Mouse (Mus musculus) cerebellum, adult 18-20 months (tissue): ENCODE data around the gene Max.

Experiments
- DNase-seq, 2 experiments: peaks; one replicate each; pipeline ENCODE4 v3.0.0; 2021

Gene Max

DNA sequence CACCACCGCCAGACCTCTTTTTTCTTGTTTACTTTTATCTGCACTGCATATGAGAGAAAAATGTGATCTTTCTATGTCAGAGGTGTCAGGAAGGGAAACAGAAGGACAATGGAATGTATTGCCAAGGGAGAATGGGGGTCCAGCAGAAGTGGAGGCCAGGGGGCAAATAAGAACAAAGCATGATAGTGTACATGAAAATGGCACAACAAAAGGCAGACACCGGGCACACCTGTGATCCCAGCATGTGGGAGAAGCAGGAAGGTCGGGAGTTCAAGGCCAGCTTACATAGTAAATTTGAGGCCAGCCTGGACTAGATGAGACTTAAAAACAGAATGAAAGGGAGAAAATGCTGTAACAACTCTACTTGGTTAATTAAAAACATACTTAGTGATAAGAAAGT, 43.1 kb downstream of the Max start:
- no peak for DNase-seq

DNA sequence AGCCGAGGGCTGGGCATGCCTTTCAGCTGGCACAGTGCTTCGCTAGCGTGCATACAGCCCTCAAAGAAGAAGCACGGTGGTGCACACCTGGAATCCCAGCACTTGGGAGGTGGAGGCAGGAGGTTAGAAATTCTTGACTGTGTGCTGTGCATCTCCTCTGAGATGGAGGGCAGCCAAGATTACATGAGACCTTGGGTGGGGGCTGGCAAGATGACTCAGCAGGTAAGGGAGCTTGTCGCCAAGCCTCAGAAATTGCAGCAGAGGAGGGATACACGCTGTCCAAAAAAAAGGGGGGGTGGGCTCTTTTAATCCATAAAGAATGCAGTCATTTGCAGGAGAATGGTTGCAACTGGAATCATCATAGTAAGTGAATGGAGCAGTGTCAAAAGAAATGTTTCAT, 43.9 kb downstream of the Max start:
- no peak for DNase-seq

DNA sequence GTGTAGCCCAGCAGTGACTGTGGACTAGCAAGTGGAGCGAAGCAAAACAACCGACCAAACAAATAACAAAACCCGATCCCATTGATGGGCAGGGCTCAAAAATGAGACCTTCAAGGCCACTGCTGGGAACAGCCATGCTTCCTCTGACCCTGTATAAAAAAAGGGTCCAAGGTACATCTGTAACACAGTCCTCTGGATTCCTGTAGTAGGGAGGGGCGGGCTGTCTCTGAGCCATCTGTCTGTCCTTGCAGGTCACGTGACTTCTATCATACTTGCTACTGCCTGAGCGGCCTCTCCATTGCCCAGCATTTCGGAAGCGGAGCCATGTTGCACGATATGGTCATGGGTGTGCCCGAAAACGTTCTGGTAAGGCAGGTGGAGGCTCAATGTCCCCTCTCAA, 45.8 kb downstream of the Max start:
- DNase-seq: no peak

DNA sequence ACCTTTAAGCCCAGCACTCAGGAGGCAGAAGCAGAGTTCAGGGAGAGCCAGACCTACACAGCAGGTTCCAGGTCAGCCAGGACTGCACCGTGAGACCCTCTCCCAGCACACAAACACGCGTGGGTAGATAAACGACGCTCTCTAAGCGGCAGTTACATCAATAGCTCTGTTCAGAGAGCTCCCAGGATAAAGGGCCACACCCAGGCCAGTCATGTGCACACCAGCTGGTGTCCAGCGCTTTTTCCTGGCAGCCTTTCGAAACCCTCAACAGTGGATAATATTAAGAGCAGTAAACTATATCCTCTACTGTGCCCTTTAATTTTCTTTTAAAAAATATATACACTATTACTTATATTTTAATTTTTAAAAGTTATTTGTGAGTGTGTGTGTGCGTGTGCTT, 49.8 kb downstream of the Max start:
- no peak for DNase-seq

DNA sequence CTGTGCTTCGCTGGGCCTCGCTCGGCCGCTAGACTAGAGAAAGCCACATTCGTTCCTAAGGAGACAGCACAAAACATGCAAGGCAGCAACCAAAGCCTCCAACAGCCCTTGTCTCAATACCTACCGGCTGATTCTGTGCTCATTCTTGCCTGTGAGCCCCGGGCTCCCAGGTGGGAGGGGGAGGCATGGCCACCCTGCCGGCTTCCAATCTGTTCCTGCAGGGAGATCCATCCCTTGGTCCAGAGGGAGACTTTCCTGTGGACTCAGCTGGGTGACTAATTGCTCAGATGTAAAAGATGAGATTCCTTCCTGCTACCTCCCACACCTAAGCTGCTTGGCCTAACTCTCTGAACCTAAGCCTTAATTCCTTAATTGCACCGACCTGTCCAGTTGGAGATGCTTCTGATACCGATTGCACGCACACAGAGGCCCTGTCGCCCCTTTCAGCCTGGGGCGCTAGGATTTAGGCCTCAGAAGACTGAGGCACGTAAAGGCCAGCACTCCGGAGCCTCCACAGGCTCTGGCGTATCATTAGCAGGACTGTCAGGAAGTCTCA, 50.8 kb downstream of the Max start:
- peak; percentile 89 to 92 for DNase-seq

DNA sequence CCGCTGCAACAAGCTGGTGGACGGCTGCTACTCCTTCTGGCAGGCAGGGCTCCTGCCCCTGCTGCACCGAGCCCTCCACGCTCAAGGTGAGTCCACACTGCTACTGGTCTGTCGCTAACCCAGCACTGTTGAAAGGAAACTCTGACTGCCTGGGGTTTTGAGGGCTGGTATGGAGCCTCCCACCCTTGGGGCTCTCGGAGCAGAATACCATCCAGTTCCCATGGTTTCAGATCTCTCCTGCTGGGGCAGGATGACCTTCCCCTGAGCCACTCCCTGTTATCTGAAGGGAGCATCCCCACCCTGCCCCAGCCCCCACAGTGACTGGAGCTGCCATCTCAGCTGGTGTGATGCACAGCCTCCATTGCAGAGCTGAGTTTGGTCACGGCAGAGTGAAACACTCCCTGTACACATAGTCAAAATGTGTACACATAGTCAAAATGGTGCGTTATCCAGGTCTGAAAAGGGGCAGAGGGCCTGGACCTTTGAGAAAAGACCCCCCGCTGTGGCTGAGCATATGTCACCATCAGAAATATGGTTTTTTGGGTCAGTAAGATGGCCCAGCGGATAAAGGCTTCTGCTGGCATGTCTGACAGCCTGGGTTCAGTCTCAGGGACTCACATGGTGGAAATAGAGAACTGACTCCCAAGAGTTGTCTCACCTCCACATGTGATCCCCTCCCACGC, 51.6 kb downstream of the Max start:
- DNase-seq: peak; percentile 75 to 76

DNA sequence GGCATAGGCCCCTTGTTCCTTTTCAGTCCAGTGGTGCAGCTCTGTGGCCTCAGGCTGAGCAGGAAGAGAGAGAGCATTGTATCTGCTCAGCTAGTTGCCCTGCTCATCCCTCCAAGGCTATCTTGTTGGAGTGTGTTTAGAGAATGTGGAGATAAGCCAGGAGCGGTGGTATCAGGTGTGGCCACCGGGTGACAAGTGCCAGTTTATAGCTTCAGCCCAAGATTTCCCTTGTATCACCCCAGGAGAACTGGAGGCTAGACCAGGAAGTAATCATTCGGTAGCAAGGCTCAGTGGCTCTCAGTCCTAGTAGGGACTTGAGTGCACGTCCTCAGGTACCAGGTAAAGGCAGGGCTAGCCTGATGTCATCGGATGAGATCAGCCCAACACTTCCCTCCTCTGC, 52.8 kb downstream of the Max start:
- DNase-seq: no peak

DNA sequence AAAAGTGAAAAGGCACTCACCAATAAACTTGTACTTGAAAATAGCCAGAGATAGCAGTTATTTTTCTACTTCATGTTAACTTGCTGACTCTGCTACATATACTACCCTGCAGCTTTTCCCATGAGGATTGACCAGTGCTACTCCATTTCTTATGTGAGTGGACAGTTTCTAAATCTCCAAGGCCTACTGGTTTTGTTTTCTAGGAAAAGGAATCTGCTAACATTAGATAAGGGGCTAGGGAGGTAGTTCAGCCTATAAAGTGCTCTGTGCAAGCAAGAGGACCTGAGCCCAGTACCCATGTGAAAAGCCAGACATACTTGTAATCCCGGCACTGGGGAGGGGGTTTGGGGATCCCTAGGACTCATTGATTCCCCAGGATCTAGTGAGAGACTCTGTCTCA, 55.7 kb downstream of the Max start:
- DNase-seq: no peak

DNA sequence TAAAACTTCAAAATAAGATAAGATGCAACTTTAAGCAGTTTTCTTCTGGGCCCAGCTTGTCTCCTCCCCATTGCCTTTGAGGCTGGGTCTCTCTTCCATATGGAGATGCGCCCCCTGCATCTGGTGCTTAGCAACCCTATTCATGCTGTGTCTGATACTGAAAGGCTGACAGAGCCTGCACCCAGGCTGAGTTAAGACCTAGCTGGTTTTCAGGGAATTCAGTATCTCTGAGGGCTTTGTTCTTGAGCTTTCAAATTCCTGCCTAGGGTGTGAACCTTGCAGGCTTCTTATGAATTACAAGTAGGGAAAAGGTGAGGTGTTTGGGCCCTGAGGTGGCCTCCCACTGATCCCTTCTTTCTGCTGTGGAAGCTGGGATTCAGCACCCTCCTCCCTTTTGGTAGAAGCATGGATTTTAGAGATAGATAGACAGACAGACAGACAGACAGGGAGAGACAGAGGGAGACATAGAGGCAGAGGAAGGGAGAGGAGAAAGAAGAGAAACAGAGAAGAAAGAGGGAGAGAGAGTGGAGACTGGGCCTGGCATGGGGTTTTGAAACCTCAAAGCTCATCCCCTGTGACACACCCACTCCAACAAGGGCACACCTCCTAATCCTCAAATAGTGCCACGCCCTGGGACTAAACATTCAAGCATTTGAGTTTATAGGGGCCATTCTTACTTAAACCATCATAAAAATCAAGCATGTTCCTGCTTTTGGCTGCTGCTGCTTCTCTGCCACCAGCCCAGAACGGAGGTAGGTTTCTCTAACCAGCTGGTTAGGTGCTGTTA, 60.3 kb downstream of the Max start:
- DNase-seq: no peak

DNA sequence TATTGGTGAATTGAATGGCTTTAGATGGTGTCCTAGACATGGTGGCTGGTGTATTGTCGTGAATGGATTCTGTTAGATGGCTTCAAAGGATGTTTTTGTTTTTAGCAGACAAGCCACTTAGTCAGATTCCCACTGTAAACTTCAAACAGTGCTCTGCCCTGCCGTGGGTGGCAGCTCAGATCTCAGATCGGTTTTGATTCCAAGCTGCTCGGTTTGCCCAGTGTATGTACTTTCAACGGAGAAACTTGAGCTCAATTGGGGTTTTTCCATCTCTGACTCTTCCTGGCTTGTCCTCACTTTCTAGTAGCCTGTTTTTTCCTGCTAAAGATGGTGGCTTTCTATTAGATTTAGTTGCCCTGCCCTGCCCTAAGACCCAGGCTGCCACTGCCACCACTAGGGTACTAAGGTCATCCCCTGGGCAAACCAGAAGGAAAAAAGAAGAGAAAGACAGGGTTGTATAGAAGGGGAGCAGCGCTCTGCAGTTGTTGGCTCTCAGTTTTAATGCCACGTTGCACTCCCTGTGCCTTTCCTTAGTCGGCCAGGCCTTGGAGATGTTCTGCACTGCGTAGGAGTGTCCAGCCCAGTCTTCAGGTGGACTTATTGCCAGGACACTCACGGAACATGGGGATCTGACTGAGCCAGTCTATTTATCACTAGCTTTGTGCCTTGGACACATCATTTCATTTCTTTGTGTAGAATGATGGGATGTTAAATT, 62.6 kb downstream of the Max start:
- no peak for DNase-seq

DNA sequence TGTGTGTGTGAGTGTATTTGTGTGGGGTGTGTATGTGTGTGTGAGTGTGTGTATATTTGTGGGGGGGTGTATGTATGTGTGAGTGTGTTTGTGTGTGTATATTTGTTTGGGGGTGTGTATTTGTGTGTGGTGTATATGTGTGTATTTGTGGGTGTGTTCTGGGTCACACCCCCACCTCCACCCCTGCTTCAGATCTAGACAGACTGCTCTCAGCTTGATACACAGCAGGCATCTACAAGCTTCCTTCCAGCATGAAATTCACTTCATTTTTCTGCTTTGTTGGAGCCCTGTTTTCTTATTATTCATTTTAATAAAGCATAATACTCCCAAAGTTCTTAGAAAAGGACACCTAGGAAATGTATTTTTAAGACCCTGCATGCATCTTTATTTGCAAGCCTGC, 63.9 kb downstream of the Max start:
- peak; percentile 54 to 62 for DNase-seq

DNA sequence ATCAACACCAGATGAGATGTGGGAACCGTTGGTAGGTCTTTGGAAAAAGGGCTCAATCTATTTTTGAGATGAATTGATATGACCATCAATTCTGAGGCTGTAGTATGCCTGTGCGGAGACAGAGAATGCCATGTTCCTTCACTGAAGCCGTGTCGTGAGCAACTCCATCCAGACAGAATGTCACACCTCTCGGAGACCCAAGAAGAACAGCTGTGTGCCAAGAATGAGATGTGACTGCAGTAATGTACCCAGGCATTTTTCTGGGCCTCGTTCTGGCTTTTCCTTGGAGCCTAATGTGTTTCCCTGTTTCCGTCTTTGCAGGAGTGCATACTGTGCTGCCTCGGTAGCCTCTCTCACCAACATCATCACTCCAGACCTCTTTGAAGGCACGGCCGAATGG, 65.0 kb downstream of the Max start:
- DNase-seq: no peak

DNA sequence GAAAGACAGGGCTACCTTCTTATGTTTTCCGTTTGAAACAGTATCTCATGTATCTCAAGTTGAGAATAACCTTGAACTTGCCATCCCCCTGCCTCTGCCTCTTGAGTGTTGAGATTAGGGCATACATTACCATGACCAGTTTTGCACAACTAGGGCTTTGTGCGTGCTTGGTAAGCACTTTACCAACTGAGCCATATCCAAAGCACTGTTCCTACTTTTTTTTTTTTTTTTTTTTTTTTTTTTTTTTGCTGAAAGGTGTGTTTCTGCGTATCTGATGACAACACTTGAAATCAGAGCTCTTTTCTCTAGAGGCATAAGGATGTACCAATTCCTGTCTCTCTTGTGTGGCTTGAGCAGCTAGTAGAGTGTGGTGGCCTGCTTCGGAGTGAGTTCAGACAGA, 65.4 kb downstream of the Max start:
- no peak for DNase-seq

DNA sequence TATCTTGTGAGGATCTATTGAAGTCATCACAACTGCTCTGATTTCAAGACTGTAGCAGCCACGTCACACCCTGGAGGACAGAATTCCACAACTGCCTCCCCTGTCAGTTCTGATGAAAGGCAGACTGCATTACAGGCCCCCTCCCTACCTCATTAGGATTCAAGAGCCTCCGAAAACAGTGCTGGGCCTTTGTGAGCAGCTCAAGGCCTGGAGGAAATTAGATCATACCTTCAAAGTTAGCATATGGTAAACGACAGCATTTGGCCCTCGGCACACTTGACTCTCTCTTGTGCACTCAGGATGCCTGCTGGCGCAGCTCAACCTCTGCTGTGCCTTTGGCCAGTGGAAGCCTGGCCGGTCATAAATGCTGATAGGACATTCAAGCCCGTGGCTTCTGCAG, 66.2 kb downstream of the Max start:
- peak; percentile 72 to 83 for DNase-seq

DNA sequence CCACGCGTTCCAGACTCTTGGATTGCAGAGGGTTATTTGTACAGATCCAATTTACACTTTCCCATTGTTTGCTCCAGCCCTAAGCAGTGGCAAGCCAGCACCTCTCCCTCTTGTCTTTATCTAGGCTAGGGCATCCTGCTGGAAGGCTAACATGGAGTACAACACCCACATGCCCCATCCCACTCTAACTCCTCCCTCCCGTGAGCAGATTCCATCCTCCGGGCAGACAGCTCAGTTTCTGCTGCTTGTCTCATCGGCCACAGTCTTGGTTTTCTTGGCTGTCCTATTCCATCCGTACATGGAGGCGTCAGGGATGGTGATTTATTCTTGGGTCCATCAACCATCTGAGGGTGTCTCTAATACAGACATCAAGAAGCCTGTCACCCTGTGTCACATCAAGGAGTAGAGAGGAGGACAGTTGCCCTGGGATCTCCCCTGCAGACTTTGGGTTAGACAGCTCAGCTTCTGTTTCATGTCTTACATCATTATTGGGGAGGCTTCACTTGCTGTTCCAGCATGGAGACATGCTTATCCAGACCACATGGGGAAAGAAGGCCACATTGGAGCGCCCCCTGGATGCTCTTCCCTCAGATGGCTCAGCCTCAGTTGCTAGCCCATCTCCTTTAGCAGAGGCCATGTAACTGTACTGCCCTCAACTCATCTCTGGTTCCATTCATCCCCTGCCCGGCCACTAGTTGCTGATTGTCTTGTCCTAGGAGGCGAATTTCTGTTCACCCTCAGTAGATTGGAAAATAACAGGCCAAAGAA, 67.0 kb downstream of the Max start:
- DNase-seq: no peak

DNA sequence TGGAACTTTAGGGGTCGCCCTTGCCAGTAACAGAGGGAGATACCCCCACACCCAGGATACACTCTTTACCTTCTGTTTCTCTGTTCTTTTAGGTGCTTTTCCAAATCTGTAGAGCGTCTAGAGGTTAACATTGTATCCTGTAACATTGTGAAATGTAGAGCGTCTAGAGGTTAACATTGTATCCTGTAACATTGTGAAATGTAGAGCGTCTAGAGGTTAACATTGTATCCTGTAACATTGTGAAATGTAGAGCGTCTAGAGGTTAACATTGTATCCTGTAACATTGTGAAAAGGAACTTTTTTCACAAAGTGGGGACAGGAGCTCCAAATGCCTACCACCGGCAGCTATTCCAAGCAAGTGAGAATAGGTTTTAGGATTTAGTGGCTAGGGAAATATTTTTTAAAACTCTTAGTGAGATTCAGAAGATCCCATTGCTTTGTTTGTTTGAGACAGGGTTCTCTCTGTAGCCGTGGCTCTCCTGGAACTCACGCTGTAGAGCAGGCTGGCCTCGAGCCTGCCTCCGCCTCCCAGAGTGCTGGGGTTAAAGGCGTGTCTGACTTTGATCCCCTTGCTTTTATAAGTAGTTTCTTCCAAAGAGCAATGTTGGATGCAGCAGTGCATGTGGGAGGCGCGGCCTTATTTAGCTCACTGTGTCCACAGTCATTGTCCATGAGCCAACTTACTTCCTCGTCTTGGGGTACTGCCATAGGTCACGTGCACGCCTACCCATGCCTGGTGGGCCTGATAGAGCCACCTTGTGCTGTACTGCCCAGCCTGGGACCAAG, 68.9 kb downstream of the Max start:
- no peak for DNase-seq

DNA sequence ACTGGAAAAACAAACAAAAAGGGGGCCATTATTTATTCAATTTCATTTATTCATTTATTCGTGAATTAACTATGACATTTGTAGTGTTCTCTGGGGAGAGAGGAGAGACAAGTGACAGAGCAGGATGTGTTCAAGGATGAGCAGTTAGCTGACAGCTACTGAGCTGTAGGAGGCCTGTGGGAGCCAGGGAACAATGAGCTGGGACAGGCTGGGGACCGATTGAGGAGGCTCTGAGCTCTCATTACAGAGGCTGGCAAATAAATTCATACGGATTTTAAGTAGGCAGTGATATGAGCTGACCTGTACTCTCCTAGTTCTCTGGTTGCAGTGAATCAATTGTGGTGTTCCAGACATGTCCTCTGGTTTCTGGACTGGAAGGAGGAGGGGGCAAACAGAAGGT, 70.8 kb downstream of the Max start:
- no peak for DNase-seq

DNA sequence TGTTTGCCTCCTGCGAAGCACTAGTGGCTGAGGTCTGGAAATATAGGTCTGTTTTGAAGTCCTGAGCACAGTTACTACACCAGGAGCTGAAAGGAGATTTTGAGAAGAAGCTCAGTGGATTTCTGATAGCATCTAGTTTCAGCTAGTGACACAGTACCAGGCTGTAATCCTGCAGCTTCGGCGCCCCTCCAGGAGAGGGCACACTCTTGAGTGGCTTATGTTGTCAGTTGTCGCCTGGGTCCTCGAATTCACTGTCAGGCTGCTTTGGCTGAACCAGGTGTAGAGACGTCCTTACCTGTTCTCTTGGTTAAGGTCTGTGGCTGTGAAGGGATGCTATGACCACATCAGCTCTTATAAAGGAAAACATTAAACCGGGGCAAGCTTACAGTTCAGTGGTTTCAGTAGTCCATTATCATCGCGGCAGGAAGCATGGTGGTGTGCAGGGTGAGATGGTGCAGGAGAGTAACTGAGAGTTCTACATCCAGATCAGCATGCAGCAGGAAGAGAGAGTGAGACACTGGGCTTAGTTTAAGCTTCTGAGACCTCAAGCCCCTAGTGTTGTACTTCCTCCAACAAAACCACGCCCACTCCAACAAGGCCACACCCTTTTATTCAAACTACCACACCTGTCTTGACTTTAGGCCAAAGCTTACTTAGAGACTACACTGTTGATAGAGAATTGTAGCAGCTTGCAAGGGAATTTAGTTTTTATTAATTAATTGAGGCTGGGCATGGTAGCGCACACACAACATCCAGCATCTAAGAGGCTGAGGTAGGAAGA, 72.4 kb downstream of the Max start:
- DNase-seq: no peak

DNA sequence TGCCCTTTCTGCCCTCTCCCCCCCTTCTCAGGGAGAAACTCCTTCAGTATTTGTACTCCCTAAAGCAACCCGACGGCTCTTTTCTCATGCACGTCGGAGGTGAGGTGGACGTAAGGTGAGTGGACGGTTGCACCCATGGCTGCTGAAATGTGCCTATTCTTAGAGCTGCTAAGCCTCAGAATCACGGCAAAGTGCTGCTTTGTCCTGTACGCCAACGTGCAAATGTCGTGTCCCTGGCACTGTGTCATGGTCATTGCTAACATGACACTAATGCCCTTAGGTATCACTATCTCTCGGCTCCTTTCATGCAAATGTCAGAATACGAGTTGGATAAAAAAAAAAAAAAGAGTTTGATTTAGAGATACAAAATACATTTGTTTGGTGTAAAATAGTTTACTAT, 74.1 kb downstream of the Max start:
- no peak for DNase-seq
